Mouse (Mus musculus): ENCODE results near the gene Pnrc2.
A peak's percentile ranks its signal among the peaks of the same experiment; 100 is the strongest.

Pnrc2 gene

GRCm38 (mm10) chr4:135891539-135891938, 17.9 kb upstream of the Pnrc2 start:
- no peak for DNase-seq

- DNase-seq, result peak; percentile 89
Observed at GRCm38 (mm10) chr4:135889884-135890283, 16.2 kb upstream of the Pnrc2 start.

DNA sequence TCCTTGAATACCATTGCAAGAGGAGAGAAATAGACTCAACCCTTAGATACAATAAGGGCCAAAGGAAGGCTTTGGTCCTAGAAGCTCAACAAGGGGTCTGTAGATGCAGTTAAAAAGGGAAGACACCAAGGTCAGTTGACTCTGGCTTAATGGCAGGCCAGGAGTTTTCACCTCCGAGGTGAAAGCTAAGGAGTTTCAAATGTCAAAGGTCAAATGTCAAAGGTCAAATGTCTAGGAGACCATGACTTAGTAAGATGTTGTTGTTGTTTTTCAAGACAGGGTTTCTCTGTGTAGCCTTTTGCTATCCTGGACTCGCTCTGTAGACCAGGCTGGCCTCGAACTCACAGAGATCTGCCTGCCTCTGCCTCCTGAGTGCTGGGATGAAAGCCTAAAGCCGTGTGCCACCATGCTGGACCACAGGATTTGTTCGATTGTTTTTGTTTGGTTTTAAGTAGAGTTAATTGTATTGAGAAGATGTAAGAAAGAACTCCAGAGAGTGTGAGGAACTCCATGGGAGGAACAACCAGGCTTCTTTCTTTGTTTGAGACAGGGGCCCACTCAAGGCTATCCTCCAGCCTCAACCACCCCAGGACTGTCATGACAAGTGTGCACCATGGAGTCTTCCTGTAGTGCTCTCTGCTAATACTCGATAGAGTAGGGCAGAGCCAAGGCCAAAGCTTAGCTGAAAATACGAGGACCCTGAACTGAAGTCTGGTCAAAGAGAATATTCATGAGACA, 15.7 kb upstream of the Pnrc2 start:
- no peak for DNase-seq

DNA sequence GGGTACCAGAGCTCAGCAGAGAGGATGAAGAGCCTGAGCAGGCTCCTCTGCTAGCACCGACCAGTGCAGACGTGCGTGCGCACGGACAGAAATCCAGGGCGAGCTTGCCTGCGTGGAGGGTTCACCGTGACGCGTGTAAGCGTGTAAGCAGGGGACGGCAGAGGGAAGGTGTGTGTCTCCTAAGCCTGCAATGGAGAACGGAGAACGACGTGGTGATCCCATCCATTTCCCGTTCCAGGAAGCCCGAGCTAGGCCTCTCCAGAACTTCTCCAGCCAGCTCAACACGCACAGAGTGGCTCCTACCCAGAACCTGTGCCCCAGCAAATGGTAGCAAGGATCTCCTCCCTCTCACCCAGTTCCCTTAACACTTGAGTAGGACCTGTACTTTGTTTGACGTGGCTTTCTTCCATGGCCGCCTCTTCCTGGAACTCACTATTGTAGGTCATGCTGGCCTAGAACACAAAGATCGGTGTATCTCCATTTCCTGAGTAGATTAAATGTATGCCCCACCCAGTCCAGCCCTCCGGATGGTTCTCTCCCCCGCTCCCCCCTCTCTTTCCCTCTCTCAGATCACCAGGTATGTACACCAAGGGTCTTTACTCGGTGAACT, 14.9 kb upstream of the Pnrc2 start:
- no peak for DNase-seq

GRCm38 (mm10) chr4:135886184-135886583, 12.5 kb upstream of the Pnrc2 start:
- DNase-seq, result no peak

- no peak for DNase-seq
Observed at GRCm38 (mm10) chr4:135885676-135886075, 12.0 kb upstream of the Pnrc2 start.

DNA sequence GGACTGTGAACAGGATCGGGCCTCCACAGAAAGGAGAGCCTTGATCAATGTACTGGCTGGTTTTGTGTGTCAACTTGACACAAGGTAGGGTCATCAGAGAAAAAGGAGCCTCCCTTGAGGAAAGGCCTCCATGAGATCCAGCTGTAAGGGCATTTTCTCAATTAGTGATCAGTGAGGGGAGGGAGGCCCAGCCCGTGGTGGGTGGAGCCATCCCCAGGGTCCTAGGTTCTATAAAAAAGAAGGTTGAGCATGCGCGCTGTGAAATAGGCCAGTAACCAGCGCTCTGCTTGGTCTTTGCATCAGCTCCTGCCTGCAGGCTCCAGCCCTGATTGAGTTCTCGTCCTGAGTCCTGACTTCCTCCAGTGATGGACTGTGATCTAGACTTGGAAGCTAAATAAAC, 10.9 kb upstream of the Pnrc2 start:
- DNase-seq, result peak; percentile 89

- no peak for DNase-seq
Observed at GRCm38 (mm10) chr4:135883881-135884516, 10.3 kb upstream of the Pnrc2 start.

GRCm38 (mm10) chr4:135883401-135883851, 9.8 kb upstream of the Pnrc2 start:
- peak; percentile 69 for DNase-seq

DNA sequence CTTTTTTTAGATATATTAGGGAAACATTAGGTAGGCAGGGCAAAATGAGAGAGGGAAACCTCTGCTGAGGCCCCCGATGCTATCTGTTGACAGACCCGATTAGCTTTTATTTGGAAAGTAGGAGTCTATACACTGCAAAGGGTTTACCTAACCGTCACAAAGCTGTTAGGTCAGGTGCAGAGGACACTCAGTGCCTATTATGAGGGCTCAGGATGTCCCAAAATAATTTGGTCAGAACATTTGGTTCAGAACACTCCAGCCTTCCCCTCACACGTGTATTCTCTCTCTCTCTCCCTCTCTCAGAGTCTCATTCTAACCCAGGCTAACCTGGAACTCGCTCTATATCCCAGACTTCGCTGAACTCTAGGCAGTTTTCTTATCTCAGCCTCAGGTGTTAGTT, 8.4 kb upstream of the Pnrc2 start:
- no peak for DNase-seq

DNA sequence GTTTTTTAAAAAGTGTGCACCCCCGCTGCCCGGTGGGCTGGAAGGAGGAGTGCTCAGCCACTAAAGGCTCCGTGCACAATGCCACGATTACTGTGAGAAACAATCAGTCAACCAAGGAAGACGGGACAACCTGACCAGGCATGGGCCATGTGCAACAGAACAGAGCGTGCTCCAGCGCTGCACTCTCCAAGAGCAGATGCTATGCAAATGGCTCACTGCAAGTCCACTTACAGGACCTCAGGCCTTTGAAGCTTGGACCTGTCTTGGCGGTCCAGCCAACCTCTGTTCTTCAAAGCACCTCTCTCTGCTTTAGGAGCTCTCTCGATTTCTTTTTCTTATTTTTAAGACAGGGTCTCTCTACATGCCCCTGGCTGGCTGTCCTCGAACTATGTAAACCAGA, 6.9 kb upstream of the Pnrc2 start:
- DNase-seq, result no peak

- no peak for DNase-seq
Observed at GRCm38 (mm10) chr4:135880018-135880417, 6.4 kb upstream of the Pnrc2 start.

GRCm38 (mm10) chr4:135879021-135879420, 5.4 kb upstream of the Pnrc2 start:
- no peak for DNase-seq

DNA sequence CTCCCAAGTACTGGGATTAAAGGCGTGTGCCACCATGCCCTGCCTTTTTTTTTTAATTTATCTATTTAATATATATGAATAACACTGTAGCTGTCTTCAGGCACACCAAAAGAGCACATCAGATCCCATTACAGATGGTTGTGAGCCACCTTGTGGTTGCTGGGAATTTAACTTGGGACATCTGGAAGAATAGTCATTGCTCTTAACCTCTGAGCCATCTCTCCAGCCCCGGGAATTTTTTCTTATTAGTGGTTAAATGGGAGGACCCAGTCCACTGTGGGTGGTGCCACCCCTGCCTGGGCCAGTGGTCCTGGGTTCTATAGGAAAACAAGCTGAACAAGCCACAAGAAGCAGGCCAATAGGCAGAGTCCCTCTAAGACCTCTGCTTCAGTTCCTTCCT, 4.1 kb upstream of the Pnrc2 start:
- no peak for DNase-seq

- DNase-seq, result peak; percentile 78
Observed at GRCm38 (mm10) chr4:135876583-135877020, 3.0 kb upstream of the Pnrc2 start.

DNA sequence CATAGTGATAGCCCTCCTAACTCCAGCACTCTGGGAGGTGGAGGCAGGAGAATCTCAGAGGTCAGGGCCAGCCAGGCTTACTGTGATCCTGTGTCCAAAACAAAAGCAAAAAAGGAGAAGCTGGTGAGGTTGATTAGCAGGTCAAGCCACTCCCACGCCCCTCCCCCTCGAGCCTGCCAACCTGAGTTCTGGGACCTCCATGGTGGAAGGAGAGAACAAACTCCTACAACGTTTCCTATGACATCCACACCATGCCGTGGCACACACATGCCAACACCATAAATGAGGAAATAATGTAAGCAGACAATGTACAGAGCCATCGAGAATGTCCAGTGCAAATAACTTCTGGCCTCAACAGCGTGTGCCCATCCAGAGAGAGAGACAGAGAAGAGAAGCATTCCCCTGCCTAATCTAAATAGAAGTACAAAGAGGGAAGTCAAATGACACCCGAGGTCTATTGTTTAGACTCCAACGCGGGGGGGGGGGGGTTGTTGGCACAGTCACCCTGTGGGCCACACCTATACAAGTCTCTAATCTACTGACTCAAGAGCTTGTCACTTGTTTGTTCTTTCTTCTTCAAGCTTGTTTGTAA, 2.4 kb upstream of the Pnrc2 start:
- DNase-seq, result peak; percentile 58

GRCm38 (mm10) chr4:135875546-135875945, 1.9 kb upstream of the Pnrc2 start:
- DNase-seq, result no peak

GRCm38 (mm10) chr4:135874564-135875535, 1.2 kb upstream of the Pnrc2 start:
- no peak for DNase-seq

GRCm38 (mm10) chr4:135872589-135873391, 860 bp downstream of the Pnrc2 start:
- no peak for DNase-seq

- no peak for DNase-seq
Observed at GRCm38 (mm10) chr4:135872015-135872414, 1.6 kb downstream of the Pnrc2 start.

GRCm38 (mm10) chr4:135870227-135871023, 3.2 kb downstream of the Pnrc2 start:
- DNase-seq, result no peak
